Mouse (Mus musculus): ENCODE measurements around the gene Nup98. TPM values are rescaled to one million over a fixed set of nuclear protein-coding genes. Genes with fewer than 3 reads are reported as not detected.

The Nup98 gene
- total RNA-seq, 4 experiments from 2014 or later = 56.0 to 84.3 (median 74.0) TPM

Other genes with a start within 250 kb of the Nup98 start
- 10 to 100 TPM in 2 of 4 experiments, 1 to 10 TPM in 2; 8.1 to 12.5 (median 10.1) TPM for gene Il18bp, start 191.5 kb downstream of the Nup98 start, total RNA-seq (2022)
- 10 to 100 TPM; 34.1 to 56.0 (median 38.4) TPM for gene Rnf121, start 144.7 kb downstream of the Nup98 start, total RNA-seq (2022)
- gene Xndc1, start 144.7 kb downstream of the Nup98 start, total RNA-seq (2022) = 10 to 100 TPM; 12.4 to 23.7 (median 18.7) TPM
- 1 to 10 TPM; 1.1 to 3.5 (median 1.5) TPM for gene Xntrpc, start 144.5 kb downstream of the Nup98 start, total RNA-seq (2022)
- under 1 TPM in 1 of 4 experiments, not detected in 3; 0.22 TPM for gene Trpc2, start 127.1 kb downstream of the Nup98 start, total RNA-seq (2022)
- gene Art1, start 108.4 kb downstream of the Nup98 start, total RNA-seq (2022) = not detected
- under 1 TPM in 1 of 4 experiments, not detected in 3; 0.38 TPM for gene Art5, start 100.7 kb downstream of the Nup98 start, total RNA-seq (2022)
- gene Chrna10, start 93.3 kb downstream of the Nup98 start, total RNA-seq (2022) = under 1 TPM in 1 of 4 experiments, not detected in 3; 0.28 TPM
- gene Pgap2, start within 50 bp of the Nup98 start, total RNA-seq (2022) = 10 to 100 TPM; 76.4 to 94.5 (median 93.0) TPM
- gene Rhog, start 45.9 kb upstream of the Nup98 start, total RNA-seq (2022) = 10 to 100 TPM; 39.8 to 54.4 (median 47.5) TPM
- 10 to 100 TPM; 74.4 to 93.6 (median 83.3) TPM for gene Stim1, start 57.6 kb upstream of the Nup98 start, total RNA-seq (2022)
- gene Rrm1, start 231.5 kb upstream of the Nup98 start, total RNA-seq (2022) = 10 to 100 TPM; 16.4 to 23.7 (median 20.3) TPM